Mouse (Mus musculus) WW6 (cell line): ENCODE results near the gene Gm49405.
"Not testable (repeated sequence)": the region's sequence is repeated elsewhere in the genome, so short reads cannot be mapped to it uniquely, and the experiment has no call there.

Experiments used
- DNase-seq: peaks from one replicate; pipeline ENCODE4 v3.0.0-alpha.2; 2013; ENCODE audit warnings: low read depth, low spot score

Gene Gm49405

GRCm38 (mm10) chr19:4000119-4000900, at the start of gene Gm49405, which contains the start of gene Nudt8:
Gene Gm49405, plus strand, starts transcription at chr19:4000626.
Gene Nudt8, plus strand, starts transcription at chr19:4000580.
- peak; percentile 90 for DNase-seq

- no peak for DNase-seq
Observed at GRCm38 (mm10) chr19:3951461-3951860, 49.0 kb upstream of the Gm49405 start.

DNA sequence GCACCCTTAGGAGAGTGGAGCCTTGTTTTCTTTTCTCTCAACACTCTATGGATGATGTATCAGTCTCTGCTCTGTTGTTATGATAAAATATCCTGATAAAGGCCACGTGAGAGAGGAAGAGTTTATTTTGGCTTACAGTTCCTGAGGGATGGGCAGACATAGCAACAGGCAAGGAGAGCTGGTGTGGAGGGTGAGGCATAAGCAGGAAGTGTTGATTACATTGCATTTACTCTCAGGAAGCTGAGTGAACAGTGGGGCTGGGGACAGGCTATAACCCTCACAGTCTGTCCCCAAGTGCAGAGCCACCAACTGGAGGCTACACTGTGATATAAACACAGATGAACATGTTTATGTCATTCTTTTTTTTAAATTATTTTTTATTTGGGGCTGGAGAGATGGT, 48.3 kb upstream of the Gm49405 start:
- DNase-seq = no peak

DNA sequence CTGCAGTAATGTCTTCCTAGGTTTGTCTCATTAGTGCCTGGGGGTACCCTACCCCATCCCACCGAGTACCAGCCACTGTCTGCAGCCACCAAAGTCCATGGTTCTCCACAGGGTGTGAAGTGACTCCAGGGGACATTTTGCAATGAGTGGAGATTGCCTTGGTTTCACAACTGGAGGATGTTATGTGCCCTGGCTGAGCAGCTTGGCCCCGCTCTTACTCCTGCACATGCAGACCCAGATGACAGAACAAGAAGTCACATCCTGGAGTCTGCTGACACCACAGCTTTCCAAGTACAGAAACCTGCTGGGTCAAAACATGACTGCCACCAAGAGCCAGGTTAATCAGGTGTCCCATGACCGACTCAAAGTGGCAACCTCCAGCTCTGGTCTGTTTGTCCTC, 45.4 kb upstream of the Gm49405 start:
- no peak for DNase-seq

- DNase-seq = no peak
Observed at GRCm38 (mm10) chr19:3955804-3956203, 44.6 kb upstream of the Gm49405 start.

DNA sequence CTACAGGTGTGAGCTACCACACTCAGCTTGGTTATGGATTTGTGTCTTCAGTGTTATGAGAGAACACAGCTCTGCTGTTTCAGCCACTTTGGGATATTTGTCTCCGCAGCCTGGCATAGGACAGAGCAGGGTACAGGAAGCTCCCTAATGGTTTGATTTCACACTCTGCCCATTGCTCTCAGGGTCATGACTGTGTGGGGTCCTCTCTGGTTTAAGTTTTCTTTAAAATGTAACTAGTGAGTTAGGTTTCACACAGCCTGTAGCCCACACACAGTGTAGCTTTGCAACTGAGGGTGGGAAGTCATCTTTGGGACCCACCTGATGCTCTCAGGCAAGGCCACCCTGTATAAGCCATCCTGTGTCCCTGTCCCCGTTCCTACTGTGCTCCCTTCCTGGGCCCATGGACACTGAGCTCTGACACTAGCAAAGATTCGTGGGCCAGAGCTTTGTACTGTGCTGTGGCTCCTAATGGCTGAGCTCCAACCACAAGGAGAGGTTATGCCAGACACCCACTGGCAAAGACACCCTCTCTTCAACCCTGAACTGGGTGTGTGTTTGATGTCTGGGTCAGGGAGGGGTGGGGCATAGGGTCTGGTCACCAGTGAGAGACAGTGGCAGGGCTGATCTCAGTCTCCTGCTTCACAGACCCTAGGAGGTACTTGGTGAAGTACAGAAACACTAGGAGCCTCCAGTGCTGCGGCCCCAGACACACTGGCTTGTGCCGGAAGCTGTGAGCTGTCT, 43.0 kb upstream of the Gm49405 start:
- not testable (repeated sequence) for DNase-seq

DNA sequence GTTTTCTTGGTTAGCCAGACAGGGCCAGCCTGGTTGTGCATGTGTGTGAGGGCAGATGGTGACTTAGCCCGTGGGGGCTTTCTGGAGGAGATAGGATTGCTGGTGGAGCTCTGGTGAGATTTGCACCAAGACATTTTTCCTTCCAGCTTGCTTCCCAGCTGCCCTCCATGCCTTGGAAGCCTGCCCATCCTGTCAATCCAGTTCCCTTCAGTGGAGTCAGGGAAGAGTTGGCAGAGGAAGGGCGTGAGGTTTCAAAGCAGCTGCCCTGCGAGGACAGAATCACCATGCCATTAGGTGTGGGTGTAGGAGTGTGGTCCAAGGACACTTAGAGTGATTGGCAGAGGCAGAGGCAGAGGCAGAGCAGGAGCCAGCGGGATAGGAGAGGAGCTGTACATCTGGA, 42.0 kb upstream of the Gm49405 start, which contains the start of gene Aldh3b3:
TSS of gene Aldh3b3 (plus strand) at position 176 of the 400 bp plus-strand sequence.
- DNase-seq = no peak

- no peak for DNase-seq
Observed at GRCm38 (mm10) chr19:3959030-3959429, 41.4 kb upstream of the Gm49405 start.

DNA sequence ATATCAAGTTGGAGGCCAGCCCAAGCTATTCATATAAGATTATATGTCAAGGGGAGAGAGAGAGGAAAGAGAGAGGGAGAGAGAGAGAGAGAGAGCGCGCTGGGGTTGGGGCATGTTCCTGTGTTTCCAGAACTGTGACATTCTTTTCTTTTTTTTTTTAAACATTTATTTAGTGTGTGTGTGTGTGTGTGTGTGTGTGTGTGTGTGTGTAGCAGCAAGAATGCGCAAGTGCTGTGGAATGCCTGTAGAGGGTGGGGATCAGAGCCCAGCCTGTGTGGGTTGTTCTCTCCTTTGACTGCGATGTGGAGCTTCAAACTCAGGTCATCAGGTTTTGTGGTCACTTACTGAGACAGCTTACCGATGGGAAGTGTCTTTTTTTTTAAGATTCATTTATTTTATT, 40.2 kb upstream of the Gm49405 start:
- no peak for DNase-seq

DNA sequence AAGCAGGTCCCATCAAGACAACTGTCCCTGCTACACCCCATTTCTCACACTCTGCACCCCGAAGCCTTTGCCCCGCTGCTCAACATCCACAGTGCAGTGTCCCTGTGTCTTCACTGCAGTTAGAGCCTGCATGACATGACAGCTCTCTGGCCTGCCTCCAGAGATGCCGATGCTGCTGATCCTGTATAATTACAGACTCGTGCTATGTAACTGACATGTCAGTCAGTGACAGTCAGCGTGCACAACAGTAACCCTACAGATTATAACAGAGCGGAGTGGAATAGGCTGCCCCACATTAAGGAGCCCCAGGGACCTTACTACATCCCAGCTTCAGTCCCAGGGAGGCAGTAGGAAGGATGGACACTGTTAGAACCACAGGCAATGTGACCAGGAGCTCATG, 38.6 kb upstream of the Gm49405 start:
- DNase-seq = not testable (repeated sequence)

GRCm38 (mm10) chr19:3962469-3962868, 38.0 kb upstream of the Gm49405 start:
- no peak for DNase-seq

GRCm38 (mm10) chr19:3964030-3964429, 36.4 kb upstream of the Gm49405 start:
- DNase-seq = no peak

GRCm38 (mm10) chr19:3966330-3967075, 33.9 kb upstream of the Gm49405 start:
- DNase-seq = no peak

DNA sequence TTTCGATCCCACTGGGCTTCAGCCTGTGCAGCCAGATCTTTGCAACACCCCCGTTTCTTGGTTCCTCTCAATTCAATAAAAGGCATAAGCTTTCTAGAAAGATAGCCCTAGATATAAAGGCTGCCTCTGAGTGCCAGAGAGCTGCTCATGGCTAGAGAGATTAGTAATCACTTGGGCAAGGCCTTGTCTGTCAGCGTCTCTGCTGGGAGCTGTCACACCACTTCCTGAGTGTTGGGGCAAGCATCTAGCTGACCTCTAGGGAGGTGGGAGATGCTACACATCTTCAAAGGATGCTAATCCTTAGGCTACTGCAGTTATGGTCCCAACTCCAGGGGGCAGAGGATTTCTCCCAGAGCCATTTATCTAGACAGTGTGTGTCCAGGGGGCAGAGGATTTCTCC, 33.2 kb upstream of the Gm49405 start:
- DNase-seq = no peak

DNA sequence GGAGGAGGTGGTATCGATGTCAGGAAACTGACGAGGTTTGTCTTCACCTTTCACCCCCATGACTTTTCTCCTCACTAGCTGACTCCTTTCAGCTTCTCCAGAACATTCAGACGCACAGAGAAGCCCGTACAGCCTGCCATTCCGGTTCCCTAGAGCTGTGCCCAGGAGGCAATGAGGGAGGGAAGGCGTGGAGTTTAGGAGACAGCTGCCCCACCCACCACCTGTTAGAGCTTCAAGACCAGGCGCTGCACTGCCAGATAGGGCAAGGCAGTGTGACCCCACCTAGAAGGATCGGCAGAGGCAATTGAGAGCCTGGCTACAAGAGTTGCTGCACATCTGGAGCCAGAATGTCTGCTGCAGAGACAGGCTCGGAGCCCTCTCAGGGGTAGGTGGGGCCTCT, 28.2 kb upstream of the Gm49405 start, which contains the start of gene Aldh3b2:
TSS of gene Aldh3b2 (plus strand) at position 100 of the 400 bp plus-strand sequence.
- DNase-seq = no peak

DNA sequence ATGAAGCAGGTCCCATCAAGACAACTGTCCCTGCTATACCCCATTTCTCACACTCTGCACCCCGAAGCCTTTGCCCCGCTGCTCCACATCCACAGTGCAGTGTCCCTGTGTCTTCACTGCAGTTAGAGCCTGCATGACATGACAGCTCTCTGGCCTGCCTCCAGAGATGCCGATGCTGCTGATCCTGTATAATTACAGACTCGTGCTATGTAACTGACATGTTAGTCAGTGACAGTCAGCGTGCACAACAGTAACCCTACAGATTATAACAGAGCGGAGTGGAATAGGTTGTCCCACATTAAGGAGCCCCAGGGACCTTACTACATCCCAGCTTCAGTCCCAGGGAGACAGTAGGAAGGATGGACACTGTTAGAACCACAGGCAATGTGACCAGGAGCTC, 25.8 kb upstream of the Gm49405 start:
- DNase-seq = not testable (repeated sequence)

DNA sequence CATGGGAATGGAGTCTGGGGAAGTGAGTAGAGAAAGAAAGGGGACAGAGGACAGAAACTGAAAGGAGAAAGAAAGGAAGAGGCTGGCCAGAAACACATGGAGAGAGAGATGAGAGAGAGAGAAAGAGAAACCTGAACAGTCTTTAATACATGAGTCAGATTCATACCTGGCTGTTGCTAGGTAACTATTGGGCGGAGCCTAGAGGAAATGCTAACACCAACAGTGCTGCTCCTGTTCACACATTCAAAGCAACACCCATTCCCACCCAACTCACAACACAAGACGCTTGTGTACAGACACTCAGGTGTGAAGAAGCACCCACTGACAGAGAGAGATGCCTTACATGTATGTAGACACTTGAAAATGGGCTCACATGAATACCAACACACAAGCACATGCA, 24.6 kb upstream of the Gm49405 start:
- DNase-seq = no peak

GRCm38 (mm10) chr19:3980309-3980708, 20.1 kb upstream of the Gm49405 start:
- DNase-seq = peak; percentile 48

DNA sequence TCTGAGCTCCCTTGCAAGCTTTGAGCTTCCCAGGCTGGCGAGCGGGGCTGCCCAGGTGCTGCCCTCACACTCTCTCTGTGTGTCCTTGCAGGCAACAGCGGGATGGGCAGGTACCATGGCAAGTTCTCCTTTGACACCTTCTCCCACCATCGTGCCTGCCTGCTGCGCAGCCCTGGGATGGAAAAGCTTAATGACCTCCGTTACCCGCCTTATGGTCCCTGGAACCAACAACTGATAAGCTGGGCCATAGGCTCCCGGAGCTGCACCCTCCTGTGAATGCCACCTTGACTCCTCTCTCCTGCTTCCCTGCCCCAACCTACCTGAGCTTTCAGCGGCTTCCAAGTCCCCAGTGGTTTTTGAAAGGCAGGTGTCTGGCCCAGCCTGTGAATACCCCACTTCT, 19.5 kb upstream of the Gm49405 start:
- no peak for DNase-seq

DNA sequence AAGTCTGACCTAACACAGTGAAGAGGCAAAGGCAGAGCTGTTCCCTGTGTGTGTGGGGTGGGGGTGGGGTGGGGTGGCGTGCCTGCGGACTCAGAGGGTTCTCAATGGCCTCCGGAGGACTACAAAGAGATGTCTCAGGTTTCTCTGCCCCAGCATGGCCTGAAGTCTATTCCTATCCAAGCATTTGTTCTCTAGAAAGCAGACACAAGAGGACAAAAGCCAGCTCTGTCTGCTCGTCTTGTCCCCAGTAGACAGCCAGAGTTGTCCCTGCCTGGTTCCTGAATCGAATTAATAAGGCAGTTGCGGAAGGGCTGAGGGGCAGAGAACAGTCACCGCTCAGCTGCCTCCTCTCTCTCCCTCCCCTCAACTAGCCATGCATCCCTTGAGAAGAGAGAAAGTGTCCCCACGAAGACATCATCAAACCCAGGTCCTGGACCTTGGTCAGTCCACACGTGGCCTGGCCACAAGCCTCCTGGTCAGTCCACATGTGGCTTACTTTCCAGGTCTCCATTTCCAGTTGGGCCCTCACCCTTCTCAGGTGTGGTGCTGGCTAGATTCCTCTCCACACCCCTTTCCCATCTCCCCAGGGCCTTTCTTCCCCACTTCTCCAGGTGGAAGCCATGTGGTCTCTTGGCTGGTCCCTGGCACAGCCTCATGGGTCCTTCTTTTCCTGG, 16.8 kb upstream of the Gm49405 start:
- DNase-seq = no peak

- no peak for DNase-seq
Observed at GRCm38 (mm10) chr19:3985261-3985681, 15.2 kb upstream of the Gm49405 start.
